Mouse (Mus musculus) monocyte, adult 2 months (primary cell): ENCODE data around the gene Mad1l1.

Experiments used
- DNase-seq, 2 experiments: peaks; one replicate each; pipeline ENCODE4 v3.0.0; 2022; ENCODE audit warnings: low spot score in 2 of 2, low read depth in 1 of 2

Mad1l1 gene

GRCm38 (mm10) chr5:140331615-140332512, 10.5 kb upstream of the Mad1l1 start, which contains the start of gene Mrm2:
Gene Mrm2 (minus strand): TSS chr5:140331898.
- DNase-seq: peak; percentile 33 to 66

DNA sequence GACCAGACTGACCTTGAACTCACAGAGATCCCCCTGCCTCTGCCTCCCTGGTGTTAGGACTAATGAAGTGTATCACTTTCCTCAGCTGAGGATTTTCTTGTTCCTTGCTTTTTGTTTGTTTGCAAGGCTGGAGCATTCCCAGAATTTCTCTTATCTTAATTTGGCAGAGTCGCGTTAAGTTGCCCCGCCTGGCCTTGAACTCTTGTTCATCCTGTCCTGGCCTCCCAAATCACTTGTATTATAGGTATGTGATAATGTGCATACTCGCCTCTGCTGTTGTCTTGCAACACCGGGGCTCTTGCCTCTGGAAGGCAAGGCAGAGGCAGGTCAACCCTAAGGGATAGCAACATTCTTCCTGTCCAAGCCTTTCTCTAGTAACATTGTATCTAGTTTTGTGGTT, 2.7 kb upstream of the Mad1l1 start:
- no peak for DNase-seq

DNA sequence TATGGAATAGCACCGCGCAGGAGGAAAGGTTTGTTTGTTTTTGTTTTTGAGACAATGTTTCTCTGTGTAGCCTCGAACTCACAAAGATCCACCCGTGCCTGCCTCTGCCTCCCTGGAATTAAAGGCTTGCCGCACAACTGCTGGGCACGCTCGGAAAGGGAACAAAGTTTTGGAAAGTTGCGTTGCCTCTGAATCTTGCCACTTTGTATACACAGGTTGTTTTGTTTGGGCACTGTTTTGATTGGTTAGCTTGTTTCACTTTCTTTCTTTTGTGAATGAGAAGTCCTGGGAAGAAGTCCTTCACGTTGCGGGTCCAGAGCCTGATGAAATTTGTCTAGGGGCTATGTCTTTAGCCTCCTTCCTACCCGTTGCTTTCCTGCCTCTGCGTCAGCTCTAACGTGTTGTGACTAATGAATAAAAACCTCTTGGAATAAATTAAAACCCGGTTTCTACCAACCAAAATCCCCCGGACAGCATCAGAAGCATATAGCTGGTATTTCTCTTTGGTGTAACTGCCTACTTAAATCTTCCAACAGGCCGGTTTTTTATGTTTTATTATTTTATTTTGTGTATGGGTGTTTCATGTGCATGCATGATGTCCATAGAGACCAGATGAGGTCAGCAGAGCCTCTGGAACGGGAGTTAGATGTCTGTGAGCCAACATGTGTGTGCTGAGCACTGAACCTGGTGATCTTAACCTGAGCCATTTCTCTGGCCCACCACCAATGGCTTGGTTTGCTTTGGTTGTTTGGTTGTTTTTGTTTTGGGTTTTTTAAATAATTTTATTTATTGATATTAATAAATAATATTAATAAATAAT, 614 bp upstream of the Mad1l1 start:
- DNase-seq: no peak

DNA sequence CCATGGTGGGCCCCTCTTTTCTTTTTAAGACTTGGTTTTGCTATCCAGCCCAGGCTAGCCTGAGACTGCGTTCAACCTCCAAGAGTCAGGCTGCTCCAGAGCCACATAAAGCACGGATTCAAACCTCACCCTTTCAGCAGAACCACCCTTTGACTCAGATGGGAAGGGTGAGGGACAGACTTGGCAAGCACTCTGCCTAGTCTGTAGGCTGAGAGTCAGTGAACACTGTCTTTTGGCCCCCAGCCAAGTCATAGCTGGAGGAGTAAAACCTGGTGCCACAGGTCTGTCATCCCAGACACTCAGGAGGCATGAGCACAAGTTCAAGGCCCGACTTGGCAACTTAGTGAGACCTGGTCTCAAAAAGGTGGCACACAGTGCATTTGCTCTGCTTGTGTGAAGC, 4.6 kb downstream of the Mad1l1 start:
- no peak for DNase-seq

GRCm38 (mm10) chr5:140307602-140308001, 13.8 kb downstream of the Mad1l1 start:
- no peak for DNase-seq

GRCm38 (mm10) chr5:140306016-140306415, 15.3 kb downstream of the Mad1l1 start:
- DNase-seq: no peak

DNA sequence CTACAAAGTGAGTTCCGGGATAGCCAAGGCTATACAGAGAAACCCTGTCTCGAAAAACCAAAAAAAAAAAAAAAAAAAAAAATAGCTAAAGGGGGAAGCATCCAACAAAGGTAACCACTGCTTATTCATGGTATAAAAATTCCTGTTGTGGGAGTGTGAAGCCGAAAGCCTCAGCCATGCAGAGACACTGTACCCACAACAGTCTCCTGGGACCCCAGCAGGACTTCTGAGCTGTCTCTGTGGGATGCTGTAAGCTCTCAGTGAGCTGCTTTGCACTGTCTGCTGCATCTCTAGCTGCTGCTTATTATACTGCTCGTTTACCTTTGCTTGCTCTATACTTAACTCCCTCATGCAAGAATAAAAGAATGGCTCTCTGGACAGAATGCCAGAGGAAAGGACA, 23.1 kb downstream of the Mad1l1 start:
- DNase-seq: no peak

DNA sequence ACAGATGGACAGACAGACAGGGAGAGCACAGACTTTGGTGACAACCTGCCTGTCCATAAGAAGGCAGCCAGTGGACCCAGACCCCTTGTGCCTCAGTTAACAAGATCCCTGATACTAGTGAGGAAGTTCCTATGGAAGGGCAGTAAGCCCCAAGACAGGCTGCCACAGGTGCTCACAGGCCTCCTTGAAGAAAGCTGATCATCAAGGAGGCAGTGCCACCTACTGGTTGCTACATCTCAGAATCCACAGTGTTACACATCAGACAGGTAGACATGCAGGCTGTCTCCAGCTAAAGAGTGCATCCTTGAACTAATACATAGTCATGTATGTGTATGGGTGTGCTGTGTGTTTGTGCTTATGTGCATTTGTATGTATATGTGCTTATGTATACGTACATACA, 29.2 kb downstream of the Mad1l1 start:
- no peak for DNase-seq

DNA sequence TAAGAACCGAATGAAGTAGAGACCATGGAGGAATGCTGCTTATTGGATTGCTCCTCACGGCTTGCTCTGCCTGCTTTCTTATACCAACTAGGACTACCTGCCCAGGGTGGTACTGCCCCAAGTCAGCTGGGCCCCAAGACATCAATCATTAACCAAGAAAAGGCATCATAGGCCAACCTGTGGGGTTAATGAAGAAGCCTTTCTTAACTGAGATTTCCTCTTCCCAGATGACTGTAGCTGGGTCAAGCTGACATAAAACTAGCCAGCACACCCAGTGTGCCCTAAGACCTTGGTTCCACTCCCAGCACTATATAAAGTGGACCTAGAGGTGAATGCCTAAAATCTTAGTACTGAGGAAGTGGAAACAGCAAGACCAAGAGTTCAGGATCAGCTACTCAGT, 32.2 kb downstream of the Mad1l1 start:
- no peak for DNase-seq

DNA sequence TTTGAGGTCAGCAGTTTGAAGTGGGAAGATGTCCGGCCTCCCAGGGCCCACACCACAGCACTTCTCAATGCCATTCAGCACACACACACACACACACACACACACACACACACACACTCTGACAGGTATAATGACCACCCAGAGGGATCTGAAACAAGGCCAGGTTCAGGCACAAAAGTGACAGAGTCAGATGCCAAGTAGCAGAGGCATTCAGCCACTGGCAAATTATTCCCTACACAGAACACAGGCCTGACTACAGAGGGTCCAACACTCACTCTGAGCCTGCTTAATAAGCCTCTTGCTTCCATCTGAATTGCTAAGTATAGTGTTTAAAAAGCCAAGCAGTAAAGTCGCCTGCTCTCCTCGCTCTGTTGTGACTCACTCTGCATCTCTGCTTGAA, 33.1 kb downstream of the Mad1l1 start:
- DNase-seq: no peak

- DNase-seq: no peak
Observed at GRCm38 (mm10) chr5:140284761-140285160, 36.6 kb downstream of the Mad1l1 start.

- no peak for DNase-seq
Observed at GRCm38 (mm10) chr5:140284011-140284410, 37.3 kb downstream of the Mad1l1 start.

DNA sequence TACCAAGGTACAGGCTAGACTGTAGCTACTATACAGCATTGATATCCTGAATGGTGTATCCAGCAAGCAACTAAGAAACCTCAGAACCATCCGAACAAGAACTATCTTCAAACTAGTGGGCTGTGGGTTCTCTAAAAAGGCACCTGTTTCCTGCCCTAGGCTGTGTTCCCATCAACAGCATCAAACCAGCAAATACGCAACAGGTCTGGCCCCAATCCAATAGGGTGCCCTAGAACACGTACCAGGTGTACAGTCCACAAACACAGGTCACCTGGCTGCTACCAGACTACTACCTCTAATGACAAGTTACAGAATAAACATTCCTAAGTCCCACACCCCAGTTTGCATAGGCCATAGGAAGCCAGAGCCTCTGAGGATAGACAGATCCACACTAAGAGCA, 38.5 kb downstream of the Mad1l1 start:
- no peak for DNase-seq

DNA sequence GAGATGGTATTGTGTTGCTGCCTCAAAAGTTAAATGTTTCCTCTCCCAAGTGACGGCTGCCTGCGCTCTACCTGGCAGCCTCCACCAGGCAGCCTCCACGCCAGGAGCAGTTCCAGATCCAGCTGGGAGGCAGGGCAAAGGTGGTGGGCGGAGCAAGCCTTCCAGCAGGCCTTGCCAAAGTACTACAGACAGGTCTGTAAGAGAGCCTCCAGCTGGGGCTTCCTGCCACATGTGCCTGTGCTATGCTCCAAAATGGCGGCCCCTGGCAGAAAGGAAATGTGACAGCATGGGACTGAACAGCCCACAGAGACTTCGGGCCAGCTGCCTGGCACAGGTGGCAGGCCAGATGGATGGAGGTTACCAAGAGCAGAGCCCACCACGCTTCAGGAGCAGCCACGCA, 39.0 kb downstream of the Mad1l1 start:
- DNase-seq: no peak

DNA sequence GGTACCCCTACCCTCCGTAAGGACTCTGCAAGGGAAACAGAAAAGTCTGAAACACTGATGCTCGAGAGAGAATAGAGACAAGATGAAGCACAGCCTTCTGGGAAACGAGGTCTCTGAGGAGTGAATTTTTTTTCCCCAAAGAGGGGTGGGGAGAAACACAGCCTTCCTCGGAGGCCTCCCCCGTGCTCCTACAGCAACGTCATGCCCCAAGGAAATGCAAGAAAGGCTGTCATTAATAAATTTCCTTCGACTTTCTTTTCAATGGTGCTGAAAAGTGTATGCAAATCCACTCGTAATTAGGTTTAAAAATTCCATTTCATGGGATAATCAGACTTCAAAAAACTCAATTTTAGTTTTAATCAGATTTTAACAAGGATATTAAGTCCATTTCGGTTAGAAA, 41.1 kb downstream of the Mad1l1 start:
- DNase-seq: no peak

- no peak for DNase-seq
Observed at GRCm38 (mm10) chr5:140276779-140277178, 44.6 kb downstream of the Mad1l1 start.

DNA sequence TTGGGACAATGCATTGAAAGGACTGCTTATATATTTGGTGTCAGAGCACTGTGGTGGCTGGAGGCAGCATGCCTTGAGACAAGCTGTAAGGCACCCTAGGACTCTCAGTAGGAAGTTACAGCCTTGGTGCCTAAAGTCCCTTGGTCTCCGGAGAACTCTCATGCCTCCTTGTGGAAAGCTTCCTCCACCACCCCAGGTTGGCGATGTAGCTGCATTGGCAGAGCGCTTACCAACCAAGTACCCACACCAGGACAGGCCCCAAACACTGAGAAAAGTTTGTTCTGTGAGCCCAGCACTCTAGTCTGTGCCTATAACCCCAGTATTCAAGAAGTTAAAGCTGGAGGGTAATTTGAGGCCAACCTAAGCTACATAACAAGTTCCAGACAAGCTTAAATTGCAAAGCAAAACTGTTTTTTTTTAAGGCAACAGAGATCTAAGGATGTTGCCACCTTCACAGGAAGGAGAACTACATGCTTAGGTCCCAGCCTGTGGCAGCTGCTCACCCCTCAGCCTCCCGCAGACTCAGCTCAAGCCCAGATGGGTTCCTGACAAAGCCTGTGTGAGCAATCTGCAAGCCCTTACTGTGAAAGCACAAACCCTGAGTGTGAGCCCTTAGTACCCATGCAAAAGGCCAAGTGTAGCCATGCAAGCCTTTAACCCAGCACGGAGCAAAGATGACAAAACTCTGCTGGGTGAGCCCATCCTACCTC, 50.2 kb downstream of the Mad1l1 start:
- DNase-seq: no peak

DNA sequence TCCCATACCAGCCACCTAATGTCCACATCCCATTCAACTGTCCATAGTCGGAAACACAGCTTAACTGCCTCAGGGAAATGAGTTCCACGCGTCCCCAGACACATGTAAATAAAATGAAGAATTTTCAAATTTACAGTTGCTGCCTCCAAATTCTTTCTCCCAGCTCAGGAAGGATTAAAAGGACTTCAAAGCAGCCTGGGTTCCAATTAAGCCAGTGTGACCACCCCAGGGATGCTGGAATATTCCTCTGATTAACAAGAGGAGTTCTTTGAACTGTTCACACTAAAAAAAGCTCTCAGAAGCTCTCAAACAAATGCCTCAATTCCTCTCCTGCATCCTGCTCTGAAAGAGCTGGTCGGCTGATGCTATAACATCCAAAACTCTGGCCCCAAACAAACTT, 53.0 kb downstream of the Mad1l1 start:
- no peak for DNase-seq

DNA sequence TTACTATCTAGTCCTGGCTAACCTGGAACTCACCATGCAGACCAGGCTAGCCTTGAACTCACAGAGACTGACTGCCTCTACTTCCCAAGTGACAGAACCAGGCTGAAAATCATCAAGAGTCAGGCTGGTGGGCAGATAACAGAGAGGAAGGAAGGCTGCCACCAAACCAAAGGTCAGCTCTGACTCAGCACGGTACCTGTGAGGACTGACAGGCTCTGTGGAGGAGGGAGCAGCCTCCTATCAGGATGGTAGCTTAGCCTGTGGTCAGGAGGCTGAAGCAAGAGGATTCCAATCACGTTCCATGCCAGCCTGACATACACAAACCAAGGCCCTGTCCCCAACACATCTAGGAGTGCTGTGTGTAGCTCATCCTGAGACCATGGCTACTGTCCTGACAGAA, 54.3 kb downstream of the Mad1l1 start:
- no peak for DNase-seq

DNA sequence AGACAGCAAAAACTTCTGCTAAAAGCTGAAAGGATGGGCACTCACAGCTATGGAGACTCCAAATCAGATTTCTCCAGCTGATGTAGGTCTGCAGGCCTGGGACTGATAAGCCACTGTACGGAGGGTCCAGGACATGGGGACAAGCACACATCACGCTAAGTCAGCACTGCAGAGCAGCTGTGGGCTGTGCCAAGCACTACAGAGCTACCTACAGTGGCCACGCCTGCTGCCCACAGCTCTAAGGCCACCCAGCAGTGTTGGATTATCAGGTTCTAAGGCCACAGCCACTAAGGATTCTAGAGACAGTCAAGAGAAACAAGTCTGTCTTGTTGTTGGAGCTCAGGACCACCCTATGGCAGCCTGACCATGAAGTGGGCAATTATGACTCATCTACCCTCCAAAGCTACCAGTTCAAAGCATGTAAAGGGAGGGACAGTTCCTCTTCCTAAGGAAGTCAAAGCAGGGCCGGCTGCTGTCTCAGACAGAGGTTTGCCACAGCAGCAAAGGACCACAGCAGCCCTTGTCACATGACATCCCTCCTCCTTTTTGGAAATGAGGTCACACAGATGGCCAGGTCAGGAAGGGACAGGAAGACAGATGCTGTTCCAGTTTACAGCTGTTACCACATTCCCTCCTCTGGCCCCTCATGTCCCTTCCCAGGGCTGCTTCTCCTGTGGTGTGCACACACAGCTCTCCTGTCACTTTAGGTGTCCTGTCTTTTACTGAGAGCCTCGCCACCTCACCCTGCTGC, 56.4 kb downstream of the Mad1l1 start:
- peak in 1 of 2 experiments; percentile 3 for DNase-seq
